Mouse (Mus musculus) heart, adult 8-10 months (tissue): ENCODE results near the gene Chrng. TPM values are rescaled to one million over a fixed set of nuclear protein-coding genes. Genes with fewer than 3 reads are reported as not detected.

Experiments used
- DNase-seq: peaks from one replicate; pipeline ENCODE4 v3.0.0; 2022; ENCODE audit warnings: low spot score
- total RNA-seq, 4 experiments: library from RNA; stranded (reverse); gene quantifications; 2 replicates each; pipeline ENCODE4 v1.2.4; 2022

The Chrng gene
- total RNA-seq, 4 experiments from 2014 or later, result not detected

- no peak for DNase-seq
Observed at GRCm38 (mm10) chr1:87252040-87252609, 47.7 kb downstream of the Chrng start.

- DNase-seq, result no peak
Observed at GRCm38 (mm10) chr1:87255173-87255572, 50.7 kb downstream of the Chrng start.

- DNase-seq, result no peak
Observed at GRCm38 (mm10) chr1:87257691-87258090, 53.2 kb downstream of the Chrng start.

GRCm38 (mm10) chr1:87258484-87258883 lies 54.0 kb downstream of the Chrng start:
- DNase-seq, result no peak

GRCm38 (mm10) chr1:87259316-87259715 lies 54.9 kb downstream of the Chrng start:
- no peak for DNase-seq

Other genes with a start within 250 kb of the Chrng start
- not detected for gene Alppl2, start 114.7 kb upstream of the Chrng start, total RNA-seq
- not detected for gene Alpi, start 103.1 kb upstream of the Chrng start, total RNA-seq
- gene Akp3, start 79.7 kb upstream of the Chrng start, total RNA-seq, result not detected
- not detected for gene Ecel1, start 48.1 kb upstream of the Chrng start, total RNA-seq
- not detected for gene Prss56, start 21.3 kb upstream of the Chrng start, total RNA-seq
- gene Chrnd, start 14.1 kb upstream of the Chrng start, total RNA-seq, result not detected
- 10 to 100 TPM; 44.0 to 56.1 (median 49.0) TPM for gene Eif4e2, start 9.3 kb downstream of the Chrng start, total RNA-seq
- gene Efhd1, start 59.7 kb downstream of the Chrng start, total RNA-seq, result 1 to 10 TPM; 3.3 to 7.2 (median 4.5) TPM
- 10 to 100 TPM; 38.0 to 48.5 (median 40.4) TPM for gene Gigyf2, start 122.3 kb downstream of the Chrng start, total RNA-seq
- not detected for gene Kcnj13, start 190.1 kb downstream of the Chrng start, total RNA-seq